Mouse (Mus musculus) testis, postnatal 10 days (tissue): ENCODE measurements around the gene Ccdc40.
"Not testable (repeated sequence)": the region's sequence is repeated elsewhere in the genome, so short reads cannot be mapped to it uniquely, and the experiment has no call there.

Source experiments
- DNase-seq: peaks from one replicate; pipeline ENCODE4 v3.0.0; 2021; ENCODE audit warnings: low spot score

Gene Ccdc40

GRCm38 (mm10) chr11:119237007-119237406, 8.6 kb downstream of the Ccdc40 start:
- DNase-seq, result no peak

GRCm38 (mm10) chr11:119237568-119238304, 9.4 kb downstream of the Ccdc40 start:
- DNase-seq, result peak; percentile 52

DNA sequence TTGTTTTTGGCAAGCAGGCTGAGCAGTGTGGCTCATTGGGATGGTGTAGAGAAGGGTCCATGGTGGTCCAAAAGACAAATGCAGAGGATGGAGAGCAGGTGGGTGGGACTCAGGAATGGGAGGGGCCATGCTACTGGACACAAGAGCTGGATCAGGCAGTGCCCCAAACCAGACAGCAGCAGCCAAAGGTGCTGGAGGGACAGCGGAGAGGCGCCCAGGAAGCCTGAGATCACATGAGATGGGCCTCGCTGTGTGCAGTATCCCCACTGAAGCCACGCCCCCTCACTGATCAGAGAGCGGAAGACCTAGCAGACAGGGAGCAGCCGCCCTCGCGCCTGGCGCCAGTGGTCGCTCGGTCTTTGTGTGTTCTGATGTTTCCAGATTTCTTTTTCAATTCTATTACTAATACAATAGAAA, 9.9 kb downstream of the Ccdc40 start:
- DNase-seq, result peak; percentile 75

DNA sequence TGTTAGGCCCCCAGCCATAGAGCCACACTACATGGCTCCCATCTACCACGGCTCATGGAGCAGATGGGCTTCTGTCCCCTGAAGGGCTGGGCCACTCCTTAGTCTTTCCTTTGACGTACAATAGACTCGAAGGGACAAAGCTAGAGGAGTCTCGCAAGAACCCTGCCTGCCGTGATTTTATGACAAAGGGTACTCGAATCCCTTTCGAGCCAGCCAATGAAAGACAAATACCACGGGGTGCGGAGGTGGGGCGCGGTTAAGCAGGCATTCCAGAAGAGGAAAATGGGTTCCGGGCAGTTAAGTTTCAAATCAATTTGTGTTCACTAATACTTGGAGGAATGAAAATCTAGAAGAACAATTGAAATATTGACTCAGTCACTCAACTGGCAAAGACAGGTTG, 11.1 kb downstream of the Ccdc40 start:
- no peak for DNase-seq

DNA sequence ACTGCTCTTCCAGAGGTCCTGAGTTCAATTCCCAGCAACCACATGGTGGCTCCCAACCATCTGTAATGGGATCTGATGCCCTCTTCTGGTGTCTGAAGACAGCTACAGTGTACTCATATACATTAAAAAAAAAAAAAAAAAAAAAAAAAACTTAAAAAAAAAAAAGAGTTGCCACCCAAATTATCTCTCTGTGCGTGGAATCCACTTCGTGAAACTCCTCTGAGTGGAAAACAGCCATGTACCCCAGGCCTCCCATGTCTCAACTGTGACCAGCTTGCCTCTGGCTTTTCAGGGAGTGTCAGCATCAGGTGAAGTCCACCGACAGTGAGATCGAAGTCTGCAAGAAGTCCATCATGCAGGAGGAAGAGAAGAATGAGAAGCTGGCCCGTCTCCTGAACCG, 17.2 kb downstream of the Ccdc40 start:
- not testable (repeated sequence) for DNase-seq

DNA sequence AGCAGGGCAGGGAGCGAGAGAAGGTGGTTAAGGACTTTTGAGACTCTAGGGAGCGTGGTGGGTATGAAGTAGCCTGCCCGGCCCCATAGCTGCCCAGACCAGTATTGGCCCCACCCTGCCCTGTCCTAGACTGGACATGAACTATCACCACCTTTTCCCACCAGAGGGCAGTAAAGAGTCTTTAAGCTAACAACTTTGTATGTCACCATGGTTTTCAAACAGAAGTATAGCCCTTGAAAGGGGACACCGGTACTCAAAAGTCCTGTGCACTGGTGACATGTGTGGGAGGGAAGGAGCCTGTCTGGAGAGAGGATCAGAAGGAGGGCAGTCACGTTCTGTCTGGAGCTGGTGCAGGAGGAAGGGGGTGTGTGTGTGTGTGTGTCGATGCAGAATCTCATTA, 20.6 kb downstream of the Ccdc40 start:
- peak; percentile 77 for DNase-seq

GRCm38 (mm10) chr11:119250998-119251397, 22.6 kb downstream of the Ccdc40 start:
- DNase-seq, result no peak

DNA sequence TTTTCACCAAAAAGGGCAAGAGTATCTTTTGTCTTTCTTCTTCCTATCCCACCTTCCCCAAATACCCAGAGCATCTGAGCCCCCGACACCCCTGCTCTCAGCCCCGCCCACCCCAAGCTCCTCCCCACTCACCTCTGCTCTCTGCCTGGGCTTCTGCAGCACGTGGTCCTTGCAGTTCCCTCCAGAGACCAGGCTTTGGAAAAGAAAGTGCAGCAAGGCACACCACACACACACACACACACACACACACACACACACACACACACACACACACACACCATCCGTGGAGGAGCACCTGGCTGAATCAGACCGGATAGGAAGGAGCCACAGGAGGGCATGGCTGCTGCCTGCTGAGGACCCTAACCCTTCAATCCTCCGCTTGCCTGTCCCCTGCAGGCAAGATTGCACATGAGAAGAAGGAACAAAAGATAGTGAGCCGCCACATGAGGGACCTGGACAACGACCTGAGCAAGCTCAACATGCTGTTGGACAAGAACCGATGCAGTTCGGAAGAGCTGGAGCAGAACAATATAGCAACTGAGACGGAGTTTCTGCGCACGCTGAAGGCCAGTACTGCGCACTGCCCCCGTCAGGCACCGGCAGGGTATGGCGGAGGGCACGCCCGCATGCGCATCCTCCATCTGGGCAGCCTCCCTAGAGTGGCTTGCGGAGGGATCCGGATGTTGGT, 24.6 kb downstream of the Ccdc40 start:
- DNase-seq, result peak; percentile 74

DNA sequence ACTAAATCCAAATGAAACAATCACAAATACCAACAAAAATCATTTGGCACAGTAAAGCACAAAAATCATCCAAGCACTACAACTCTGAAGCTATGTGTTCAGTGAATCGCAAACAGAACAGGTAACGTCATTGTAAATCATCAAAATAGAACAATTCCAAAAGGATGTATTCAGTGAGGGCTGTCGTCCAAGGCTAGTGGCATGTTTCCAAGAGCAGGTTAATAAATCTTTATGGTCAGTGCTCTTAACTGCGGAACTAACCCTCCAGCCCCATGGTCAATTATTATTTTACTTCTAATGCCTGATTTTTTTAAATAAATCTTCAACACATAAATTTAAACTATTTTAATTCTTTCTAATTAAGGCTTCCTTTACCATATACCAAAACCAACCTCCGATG, 28.2 kb downstream of the Ccdc40 start:
- DNase-seq, result not testable (repeated sequence)

DNA sequence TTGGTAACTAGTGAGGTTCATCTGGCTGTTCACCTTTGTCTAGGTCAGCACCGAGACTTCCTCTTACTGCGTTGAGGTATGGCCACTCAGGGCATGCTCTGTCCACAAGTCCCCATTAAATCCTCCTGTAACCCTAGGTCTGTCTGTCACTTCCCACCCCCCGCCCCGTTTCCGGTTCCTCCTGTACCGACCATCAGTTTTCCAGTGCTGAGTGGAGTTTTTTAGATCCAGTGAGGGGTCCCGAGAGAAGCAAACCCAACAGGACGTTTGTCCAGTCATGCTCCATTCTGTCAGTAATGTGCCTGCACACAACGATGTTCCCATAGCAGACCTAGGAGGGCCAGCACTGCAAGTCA, 29.8 kb downstream of the Ccdc40 start:
- DNase-seq, result no peak

GRCm38 (mm10) chr11:119258572-119259322, 30.4 kb downstream of the Ccdc40 start:
- peak; percentile 80 for DNase-seq

DNA sequence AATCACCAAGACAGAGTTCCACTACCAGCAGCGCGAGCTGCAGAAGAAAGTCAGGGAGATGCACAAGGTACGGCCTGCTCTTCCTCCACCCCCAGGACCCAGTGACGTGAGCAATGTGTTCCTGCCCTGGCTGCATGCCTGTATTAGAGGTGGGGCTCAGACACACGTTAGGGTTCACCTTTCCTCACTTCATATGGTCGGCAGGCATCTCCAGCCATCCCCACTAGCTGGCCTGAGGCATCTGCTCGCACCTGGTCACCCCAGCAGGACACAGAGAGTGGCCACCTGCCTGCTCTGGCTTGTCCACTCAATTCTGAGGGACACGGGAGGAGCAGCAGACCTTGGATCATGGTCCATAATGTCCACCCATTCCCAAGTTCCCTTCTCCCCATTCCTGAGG, 31.6 kb downstream of the Ccdc40 start:
- DNase-seq, result no peak

DNA sequence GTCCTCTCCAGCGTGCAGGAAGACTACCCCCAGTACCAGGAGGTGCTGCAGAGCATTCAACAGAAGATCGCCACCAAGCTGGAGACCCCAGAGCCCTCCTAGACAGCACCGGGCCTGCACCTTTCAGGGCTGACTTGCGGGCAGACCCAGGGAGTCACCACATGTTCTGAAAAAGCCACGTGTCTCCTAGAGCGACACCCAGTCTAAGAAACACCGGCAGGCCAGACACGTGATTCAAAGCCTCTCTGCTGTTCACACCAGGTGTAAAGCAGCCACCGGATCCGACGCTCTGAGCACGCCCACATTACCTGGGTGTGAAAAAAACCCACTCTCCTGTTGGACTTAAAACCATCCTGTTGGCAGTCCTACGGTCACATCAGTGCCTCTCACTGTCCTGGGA, 36.0 kb downstream of the Ccdc40 start:
- DNase-seq, result no peak

GRCm38 (mm10) chr11:119265811-119266210, 37.4 kb downstream of the Ccdc40 start:
- no peak for DNase-seq

DNA sequence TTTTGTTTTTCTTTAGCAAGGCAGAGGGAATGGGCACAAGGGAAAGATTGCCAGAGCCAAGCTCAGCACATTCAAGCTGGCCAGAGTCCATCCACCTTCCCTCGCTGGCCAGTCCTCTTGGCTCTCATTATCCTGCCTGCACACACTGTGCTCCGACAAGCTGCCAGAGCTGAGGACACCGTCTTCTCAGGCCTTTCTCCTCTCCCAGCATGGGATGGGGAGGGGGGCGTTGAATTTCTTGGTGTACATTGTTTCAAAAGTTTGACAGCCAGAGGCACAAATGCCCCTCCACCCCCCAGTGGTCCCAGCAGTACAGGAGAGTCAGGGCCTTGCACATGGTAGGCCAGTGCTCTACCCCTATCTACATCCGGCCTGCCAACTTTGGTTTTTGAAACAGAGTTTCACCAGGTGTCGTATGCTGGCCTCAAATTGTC, 38.9 kb downstream of the Ccdc40 start:
- DNase-seq, result peak; percentile 77

- DNase-seq, result peak; percentile 99
Observed at GRCm38 (mm10) chr11:119267768-119268556, 39.6 kb downstream of the Ccdc40 start, which contains the start of gene Gaa. TSS of gene Gaa (plus strand) at chr11:119267887.

DNA sequence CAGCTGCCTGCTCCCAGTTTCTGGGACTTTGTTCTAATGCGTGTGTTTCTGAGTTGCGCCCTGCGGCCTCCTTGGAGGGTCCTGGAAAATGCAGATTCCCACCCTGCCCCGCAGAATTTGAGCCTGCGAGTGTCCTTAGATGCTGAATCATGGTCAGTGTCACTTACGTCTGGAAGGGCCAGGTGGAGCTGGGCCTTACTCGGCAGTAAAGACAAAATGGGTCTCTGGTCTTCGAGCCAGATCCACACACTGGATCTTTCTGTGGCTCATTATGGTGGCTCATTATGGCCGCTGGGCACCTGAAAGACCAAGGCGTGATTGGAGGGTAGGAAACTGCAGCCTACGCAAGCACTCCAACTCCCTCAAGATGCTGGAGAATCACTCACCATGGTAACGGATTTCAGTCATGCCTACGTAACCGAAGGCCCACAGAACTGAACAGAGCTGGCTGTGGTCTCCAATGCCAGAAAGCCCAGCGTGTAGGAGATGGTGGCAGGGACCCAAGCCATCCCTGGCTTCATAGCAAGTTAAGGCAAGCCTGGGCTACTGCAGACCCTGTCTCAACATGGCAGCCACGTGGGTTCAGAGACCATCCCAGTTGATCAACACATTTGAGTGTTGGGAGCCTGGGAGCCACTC, 40.3 kb downstream of the Ccdc40 start:
- no peak for DNase-seq

- DNase-seq, result not testable (repeated sequence)
Observed at GRCm38 (mm10) chr11:119272492-119272891, 44.1 kb downstream of the Ccdc40 start.

- DNase-seq, result no peak
Observed at GRCm38 (mm10) chr11:119273186-119273930, 45.0 kb downstream of the Ccdc40 start.

DNA sequence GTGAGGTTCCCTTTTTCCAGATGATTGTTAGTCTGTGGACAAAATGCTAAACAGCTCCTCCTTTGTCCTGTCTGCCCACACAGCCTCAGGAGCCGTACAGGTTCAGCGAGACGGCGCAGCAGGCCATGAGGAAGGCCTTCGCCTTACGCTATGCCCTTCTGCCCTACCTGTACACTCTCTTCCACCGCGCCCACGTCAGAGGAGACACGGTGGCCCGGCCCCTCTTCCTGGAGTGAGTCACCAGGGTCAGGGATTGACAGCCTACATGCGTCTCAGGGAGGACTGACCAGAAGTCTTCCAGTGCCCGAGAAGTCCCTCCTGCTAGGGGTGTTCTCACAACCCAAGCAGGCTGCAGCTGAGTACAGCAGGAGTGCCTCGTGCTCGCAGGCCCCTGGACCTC, 52.7 kb downstream of the Ccdc40 start:
- no peak for DNase-seq
